Mouse (Mus musculus): ENCODE measurements at regions not wholly inside any gene's neighbourhood (a gene's known extent, or its start where the extent isn't known, plus 50 kb on each side); places are given as distances from the start of the nearest gene placed in this dataset.
A peak's percentile ranks its signal among the peaks of the same experiment; 100 is the strongest.

DNA sequence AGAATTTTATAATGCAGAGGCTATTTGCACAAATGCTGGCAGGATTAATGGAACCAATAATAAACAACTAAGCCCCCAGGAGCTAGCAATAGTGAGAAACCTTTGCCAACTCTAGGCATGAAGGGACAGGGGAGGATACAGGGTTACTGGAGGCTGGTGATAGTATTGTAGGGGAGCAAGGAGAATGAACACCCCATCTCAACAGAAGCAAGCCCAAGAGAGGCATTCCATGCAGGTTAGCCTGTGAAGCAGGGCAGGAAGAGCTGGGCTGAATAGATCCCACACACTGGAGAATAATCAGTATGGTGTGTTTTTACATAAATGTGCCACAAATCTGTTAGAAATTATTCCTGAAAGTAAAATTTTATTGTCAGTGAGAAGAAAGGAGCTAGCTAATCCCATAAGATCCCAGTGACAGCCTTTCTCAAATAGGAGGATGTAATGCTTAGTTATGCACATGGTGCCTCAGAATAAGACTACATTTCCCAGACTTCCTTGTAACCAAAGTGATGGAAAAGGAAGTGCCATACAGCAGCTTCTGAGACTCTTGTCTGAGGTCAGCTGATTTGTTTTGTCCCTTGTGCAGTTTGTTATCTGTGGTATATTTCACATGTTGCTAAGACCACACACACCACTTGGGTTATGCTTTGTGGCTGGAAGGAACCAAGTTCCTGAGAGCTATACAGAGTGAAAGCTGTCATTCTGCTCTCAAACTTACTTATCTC is 111.1 kb downstream of the Ccdc71l start:
- DNase-seq (ENCODE audit: low spot score): no peak

GRCm38 (mm10) chr12:32504196-32504595 is 125.7 kb downstream of the Ccdc71l start:
- DNase-seq (ENCODE audit: low spot score): peak; percentile 35

- no peak for DNase-seq (ENCODE audit: low spot score)
Measured at GRCm38 (mm10) chr12:32508671-32509070, 130.2 kb downstream of the Ccdc71l start.

- peak; percentile 31 for DNase-seq (ENCODE audit: low spot score)
Measured at GRCm38 (mm10) chr12:32525586-32525985, 147.1 kb downstream of the Ccdc71l start.

DNA sequence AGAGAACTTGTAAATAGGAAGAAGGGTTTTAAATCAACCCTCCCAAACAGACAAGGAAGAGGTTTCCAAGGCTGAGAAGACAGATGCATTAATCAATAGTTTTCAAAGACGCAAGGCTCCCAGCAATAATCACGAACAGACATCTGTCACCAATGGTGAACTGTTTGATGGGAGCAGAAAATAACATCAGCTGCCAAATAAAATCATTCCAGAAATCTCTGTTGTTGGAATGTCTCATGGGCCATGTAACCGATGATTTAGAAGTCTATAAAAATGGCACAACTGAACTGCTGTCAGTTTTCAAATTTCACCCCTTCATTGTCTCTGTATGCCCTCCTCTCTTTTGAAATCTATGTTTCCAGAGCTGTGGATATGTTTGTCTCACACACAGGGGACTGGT is 152.7 kb downstream of the Ccdc71l start:
- no peak for DNase-seq (ENCODE audit: low spot score)

GRCm38 (mm10) chr12:32533641-32534040 is 155.1 kb downstream of the Ccdc71l start:
- no peak for DNase-seq (ENCODE audit: low spot score)

GRCm38 (mm10) chr12:32545466-32545865 is 167.0 kb downstream of the Ccdc71l start:
- DNase-seq (ENCODE audit: low spot score): no peak

DNA sequence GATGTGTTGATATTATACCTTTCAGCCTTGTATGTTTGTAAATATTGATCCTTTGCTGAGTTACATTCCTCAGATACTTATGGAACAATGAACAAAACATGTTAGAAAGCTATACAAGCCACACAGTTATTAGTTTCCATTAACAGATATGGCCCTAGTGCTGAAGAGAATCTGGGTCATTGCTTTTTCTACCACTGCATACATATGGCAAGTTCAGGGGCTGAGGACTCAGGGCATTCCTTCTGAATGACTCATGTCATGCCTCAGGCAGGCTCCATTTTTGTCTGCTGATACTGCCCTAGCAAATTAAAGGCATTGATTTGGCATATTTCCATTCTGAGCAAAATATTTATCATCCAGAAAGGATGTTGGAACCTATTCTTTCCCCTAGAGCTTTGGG is 167.9 kb downstream of the Ccdc71l start:
- DNase-seq (ENCODE audit: low spot score): no peak

- DNase-seq (ENCODE audit: low spot score): no peak
Measured at GRCm38 (mm10) chr12:32553793-32554192, 175.3 kb downstream of the Ccdc71l start.

DNA sequence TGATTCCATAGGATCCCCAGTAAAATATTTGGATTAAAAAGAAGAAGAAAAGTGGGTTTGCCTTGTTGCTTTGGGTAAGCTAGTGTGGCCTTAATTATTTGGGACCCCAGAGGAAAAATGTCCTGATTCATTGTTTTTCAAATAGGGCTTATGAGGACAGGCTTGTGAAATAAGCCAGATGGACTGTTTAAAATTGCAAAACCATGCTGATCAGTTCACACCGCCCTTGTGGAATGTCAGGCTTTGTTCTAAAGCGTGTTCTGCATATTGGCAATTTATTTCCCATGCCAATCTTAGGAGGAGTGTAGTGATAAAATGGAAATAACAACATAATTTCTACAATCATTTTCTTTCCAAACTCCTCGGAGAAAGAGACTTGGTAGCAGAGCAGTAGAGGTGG is 189.3 kb downstream of the Ccdc71l start:
- peak; percentile 34 for DNase-seq (ENCODE audit: low spot score)

DNA sequence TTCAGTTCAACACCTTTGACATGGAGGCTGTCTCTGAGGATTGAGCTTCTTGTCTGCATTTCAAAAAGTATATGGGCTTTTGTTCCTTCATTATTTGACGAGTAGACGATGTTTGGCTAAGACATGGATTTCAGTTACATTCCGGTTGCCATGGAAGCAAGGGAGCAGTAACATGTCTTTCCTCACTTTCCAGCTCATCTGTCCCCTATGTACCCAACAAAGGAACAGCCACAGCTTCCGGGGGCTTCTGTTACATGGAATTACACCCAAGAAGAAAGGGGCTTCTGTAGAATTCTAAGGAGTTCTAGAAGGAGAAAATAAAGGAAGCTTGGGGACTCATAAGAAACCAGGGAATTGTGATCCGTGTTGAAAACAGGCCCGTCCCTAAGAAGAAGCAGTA is 202.8 kb downstream of the Ccdc71l start:
- no peak for DNase-seq (ENCODE audit: low spot score)

- DNase-seq (ENCODE audit: low spot score): peak; percentile 17
Measured at GRCm38 (mm10) chr12:32602131-32602815, 217.1 kb upstream of the Nampt start.

GRCm38 (mm10) chr12:32605353-32605752 is 214.0 kb upstream of the Nampt start:
- no peak for DNase-seq (ENCODE audit: low spot score)

GRCm38 (mm10) chr12:32615000-32615399 is 204.3 kb upstream of the Nampt start:
- no peak for DNase-seq (ENCODE audit: low spot score)

GRCm38 (mm10) chr12:32616086-32616485 is 203.3 kb upstream of the Nampt start:
- DNase-seq (ENCODE audit: low spot score): no peak

GRCm38 (mm10) chr12:32617031-32617430 is 202.3 kb upstream of the Nampt start:
- no peak for DNase-seq (ENCODE audit: low spot score)

DNA sequence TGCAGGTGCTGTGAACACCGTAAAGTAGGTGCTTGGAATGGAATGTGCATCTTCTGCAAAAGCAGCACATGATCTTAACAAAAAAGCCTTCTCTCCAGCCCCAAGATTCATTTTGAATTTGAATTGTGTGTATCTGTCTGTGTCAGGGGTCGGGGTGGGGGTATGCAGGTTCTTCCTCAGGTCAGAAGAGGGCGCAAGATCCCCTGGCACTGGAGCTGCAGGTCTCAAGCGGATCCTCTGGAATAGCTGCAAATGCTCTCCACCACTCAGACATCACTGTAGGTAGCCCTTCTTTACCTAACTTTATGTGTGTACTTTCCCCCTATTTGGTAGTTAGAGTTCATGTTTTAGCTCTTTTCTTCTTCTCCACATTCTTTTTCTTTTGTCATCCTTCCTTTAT is 199.5 kb upstream of the Nampt start:
- DNase-seq (ENCODE audit: low spot score): no peak

DNA sequence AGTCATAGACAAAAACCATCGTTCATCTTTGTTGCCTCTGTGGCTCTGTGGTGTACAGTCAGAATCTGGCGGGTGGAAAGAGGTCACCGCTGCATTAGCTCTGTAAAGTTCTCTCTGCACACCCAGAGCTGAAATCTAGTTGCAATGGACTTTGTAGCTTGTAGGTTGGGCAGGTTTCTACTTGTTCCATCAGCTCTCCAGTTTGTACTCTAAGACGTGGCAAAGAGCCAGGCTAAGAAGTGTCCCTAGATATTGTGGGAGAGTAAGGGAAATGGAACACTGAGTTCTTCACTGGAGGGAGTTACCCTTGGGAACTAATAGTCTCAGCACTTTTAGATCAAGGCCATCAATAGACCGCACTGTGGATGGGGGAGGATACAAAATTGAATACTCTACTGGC is 197.6 kb upstream of the Nampt start:
- DNase-seq (ENCODE audit: low spot score): no peak

- DNase-seq (ENCODE audit: low spot score): no peak
Measured at GRCm38 (mm10) chr12:32628552-32628951, 190.8 kb upstream of the Nampt start.

DNA sequence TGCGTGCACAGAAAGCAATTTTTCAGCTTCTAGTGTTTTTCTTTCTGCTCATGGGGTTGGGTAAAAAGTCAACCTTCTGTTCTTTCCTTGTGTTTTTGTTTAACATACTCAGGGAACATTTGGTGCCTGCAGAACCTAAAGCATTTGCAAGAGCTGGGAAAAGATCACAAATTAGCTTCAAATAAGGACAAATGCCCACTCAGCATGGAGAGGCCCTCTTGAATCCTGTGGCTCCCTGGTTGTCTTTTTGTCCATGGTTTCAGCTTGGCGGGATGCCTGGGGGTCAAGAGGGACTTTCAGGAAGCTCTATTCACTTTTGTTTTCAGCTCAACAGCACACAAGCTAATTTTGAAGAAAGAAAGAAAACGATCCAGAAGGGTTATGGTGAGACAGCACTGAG is 186.4 kb upstream of the Nampt start:
- DNase-seq (ENCODE audit: low spot score): peak; percentile 38

GRCm38 (mm10) chr12:32635055-32635454 is 184.3 kb upstream of the Nampt start:
- no peak for DNase-seq (ENCODE audit: low spot score)

- DNase-seq (ENCODE audit: low spot score): peak; percentile 42
Measured at GRCm38 (mm10) chr12:32637400-32638100, 181.8 kb upstream of the Nampt start.

GRCm38 (mm10) chr12:32640591-32640990 is 178.8 kb upstream of the Nampt start:
- no peak for DNase-seq (ENCODE audit: low spot score)
